Mouse (Mus musculus): Measurements from ENCODE around the gene Pold3.

DNA sequence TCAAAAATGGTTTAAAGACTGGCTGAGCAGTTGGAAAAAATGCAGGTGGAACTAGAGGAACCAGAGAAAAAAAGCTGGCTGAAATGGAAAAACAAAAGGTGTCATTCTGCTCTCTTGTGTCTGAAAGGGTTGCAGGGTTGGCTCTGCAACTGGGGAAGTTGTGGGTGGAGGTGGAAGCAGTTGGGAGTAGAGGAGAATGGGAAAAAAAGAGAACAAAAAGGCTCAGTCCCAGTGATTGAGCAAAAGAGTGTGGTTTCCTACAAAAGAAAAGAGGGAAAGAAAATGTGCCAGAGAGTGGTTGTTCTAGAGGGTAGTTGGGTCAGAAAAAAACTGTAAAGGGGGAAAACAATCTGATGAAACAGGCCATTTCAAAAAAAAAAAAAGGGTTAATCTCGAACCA lies 19.2 kb upstream of the Pold3 start:
- TF ChIP-seq CTCF (IDR thresholded peaks at IDR 0.05): no peak
- no peak for TF ChIP-seq POLR2A (IDR thresholded peaks at IDR 0.05; ENCODE audit: insufficient read depth, low read depth, low read length)
